Mouse (Mus musculus) lung, embryonic 15.5 days (tissue): Measurements from ENCODE around the gene Hs6st3. TPM values are rescaled to one million over a fixed set of nuclear protein-coding genes. Genes with fewer than 3 reads are reported as not detected.

Experiments used
- ATAC-seq: fragments of 200-750 bp; cut with Nextera tagmentation; 2 replicates; pipeline ENCODE4 v1.8.0; 2017; ENCODE audit warnings: moderate number of reproducible peaks, borderline replicate concordance; ENCODE audit not compliant: low FRiP score, low TSS enrichment; ENCODE audit errors: extremely low read depth
- H3K27ac ChIP-seq: fragments of 300-500 bp; sonication (generic); 2 replicates; pipeline ENCODE4 v1.5.1; 2015; ENCODE audit warnings: moderate library complexity, mild to moderate bottlenecking, inconsistent platforms
- H3K27me3 ChIP-seq: fragments of 300-500 bp; sonication (generic); 2 replicates; pipeline ENCODE4 v1.6.1; 2015; ENCODE audit warnings: inconsistent platforms
- H3K36me3 ChIP-seq: fragments of 300-500 bp; sonication (generic); 2 replicates; pipeline ENCODE4 v1.6.1; 2015; ENCODE audit warnings: inconsistent platforms
- H3K4me1 ChIP-seq: fragments of 300-500 bp; sonication (generic); 2 replicates; pipeline ENCODE4 v1.6.1; 2015; ENCODE audit warnings: inconsistent platforms
- H3K4me2 ChIP-seq: fragments of 300-500 bp; sonication (generic); 2 replicates; pipeline ENCODE4 v1.6.1; 2015; ENCODE audit warnings: inconsistent platforms, mild to moderate bottlenecking, moderate library complexity
- H3K4me3 ChIP-seq: fragments of 300-500 bp; sonication (generic); 2 replicates; pipeline ENCODE4 v1.5.1; 2015; ENCODE audit warnings: mild to moderate bottlenecking, inconsistent platforms
- H3K9ac ChIP-seq: fragments of 300-500 bp; sonication (generic); 2 replicates; pipeline ENCODE4 v1.6.1; 2015; ENCODE audit warnings: inconsistent platforms
- H3K9me3 ChIP-seq: fragments of 300-500 bp; sonication (generic); 2 replicates; pipeline ENCODE4 v1.6.1; 2016; ENCODE audit warnings: inconsistent platforms
- WGBS: fragments of 180-500 bp; shearing (Covaris S2); methylation state at CpG from one replicate; pipeline ENCODE4 v1.1.7; 2015; 5-methylcytosine and 5-hydroxymethylcytosine counted together
- polyA plus RNA-seq: library from polyadenylated mRNA; unstranded; fragments of >200 nt; fragmentation: Nextera tagmentation; extraction: Ambion mirVana; gene quantifications from 2 replicates; pipeline ENCODE4 v1.2.1, GENCODE M21; 2015

Gene Hs6st3
- polyA plus RNA-seq, 1 experiment from 2014 or later: 1.8 TPM

- H3K27me3 ChIP-seq: no peaks in the 10 kb centered on the region
- H3K4me3 ChIP-seq: no peak overlapping the region
- ATAC-seq: no peak
- H3K9ac ChIP-seq: no peak overlapping the region
- H3K9me3 ChIP-seq: no peaks in the 10 kb centered on the region
- H3K36me3 ChIP-seq: no peaks in the 10 kb centered on the region
- H3K27ac ChIP-seq: no peak overlapping the region
- WGBS: 74% methylated on average over 7 of the region's 7 CpGs
- H3K4me1 ChIP-seq: peaks cover 16% of the 10 kb centered on the region
- no peak overlapping the region for H3K4me2 ChIP-seq
Measured at GRCm38 (mm10) chr14:119832012-119832325, 693.8 kb downstream of the Hs6st3 start.

- 41% methylated on average over 9 of the region's 9 CpGs for WGBS
- Histone ChIP-seq H3K27me3 (no peaks in the 10 kb centered on the region), H3K4me3 (no peak overlapping the region), H3K4me1 (peaks cover 16% of the 10 kb centered on the region), H3K9ac (no peak overlapping the region), H3K27ac (peak overlapping the region; percentile 27; the same call in 1 of the 2 replicates), H3K9me3 (no peaks in the 10 kb centered on the region), H3K36me3 (no peaks in the 10 kb centered on the region), H3K4me2 (no peak overlapping the region)
- no peak for ATAC-seq
Measured at GRCm38 (mm10) chr14:119832940-119833339, 694.8 kb downstream of the Hs6st3 start.

GRCm38 (mm10) chr14:119834008-119834700 is 696.0 kb downstream of the Hs6st3 start:
- H3K4me1 ChIP-seq: peaks cover 16% of the 10 kb centered on the region
- H3K9ac ChIP-seq: no peak overlapping the region
- H3K4me3 ChIP-seq: no peak overlapping the region
- 24% methylated on average over 8 of the region's 8 CpGs for WGBS
- no peaks in the 10 kb centered on the region for H3K27me3 ChIP-seq
- peak; percentile 94 for ATAC-seq
- no peaks in the 10 kb centered on the region for H3K36me3 ChIP-seq
- no peaks in the 10 kb centered on the region for H3K9me3 ChIP-seq
- H3K4me2 ChIP-seq: no peak overlapping the region
- H3K27ac ChIP-seq: peak overlapping the region; percentile 63

GRCm38 (mm10) chr14:119836051-119836450 is 697.9 kb downstream of the Hs6st3 start:
- H3K4me3 ChIP-seq: no peak overlapping the region
- H3K36me3 ChIP-seq: no peaks in the 10 kb centered on the region
- H3K4me2 ChIP-seq: no peak overlapping the region
- no peak overlapping the region for H3K9ac ChIP-seq
- no peak overlapping the region for H3K27ac ChIP-seq
- WGBS: 89% methylated on average over 3 of the region's 3 CpGs
- H3K4me1 ChIP-seq: peaks cover 14% of the 10 kb centered on the region
- ATAC-seq: no peak
- H3K9me3 ChIP-seq: no peaks in the 10 kb centered on the region
- H3K27me3 ChIP-seq: no peaks in the 10 kb centered on the region

- Histone ChIP-seq H3K27me3 (no peaks in the 10 kb centered on the region), H3K4me2 (no peak overlapping the region), H3K27ac (no peak overlapping the region), H3K9me3 (no peaks in the 10 kb centered on the region), H3K9ac (no peak overlapping the region), H3K36me3 (no peaks in the 10 kb centered on the region), H3K4me3 (no peak overlapping the region), H3K4me1 (peaks cover 13% of the 10 kb centered on the region; the same call in 1 of the 2 replicates)
- no peak for ATAC-seq
- 64% methylated on average over 12 of the region's 12 CpGs for WGBS
Measured at GRCm38 (mm10) chr14:119847540-119847939, 709.4 kb downstream of the Hs6st3 start.

GRCm38 (mm10) chr14:119848759-119849298 is 710.7 kb downstream of the Hs6st3 start:
- Histone ChIP-seq H3K27me3 (no peaks in the 10 kb centered on the region), H3K4me3 (no peak overlapping the region), H3K36me3 (no peaks in the 10 kb centered on the region), H3K4me2 (no peak overlapping the region), H3K4me1 (peaks cover 13% of the 10 kb centered on the region; the same call in 1 of the 2 replicates), H3K9ac (no peak overlapping the region), H3K27ac (no peak overlapping the region), H3K9me3 (no peaks in the 10 kb centered on the region)
- no peak for ATAC-seq
- WGBS: 61% methylated on average over 4 of the region's 4 CpGs

GRCm38 (mm10) chr14:119849338-119849737 is 711.2 kb downstream of the Hs6st3 start:
- no peaks in the 10 kb centered on the region for H3K27me3 ChIP-seq
- peaks cover 13% of the 10 kb centered on the region; the same call in 1 of the 2 replicates for H3K4me1 ChIP-seq
- 65% methylated on average over 7 of the region's 7 CpGs for WGBS
- H3K9ac ChIP-seq: no peak overlapping the region
- no peak for ATAC-seq
- no peak overlapping the region for H3K4me2 ChIP-seq
- H3K4me3 ChIP-seq: no peak overlapping the region
- no peaks in the 10 kb centered on the region for H3K36me3 ChIP-seq
- no peak overlapping the region for H3K27ac ChIP-seq
- no peaks in the 10 kb centered on the region for H3K9me3 ChIP-seq

- WGBS: 12% methylated on average over 5 of the region's 5 CpGs
- no peak overlapping the region for H3K4me2 ChIP-seq
- ATAC-seq: no peak
- H3K9me3 ChIP-seq: no peaks in the 10 kb centered on the region
- no peak overlapping the region for H3K9ac ChIP-seq
- no peak overlapping the region for H3K4me3 ChIP-seq
- H3K27ac ChIP-seq: no peak overlapping the region
- no peaks in the 10 kb centered on the region for H3K27me3 ChIP-seq
- H3K4me1 ChIP-seq: peaks cover 13% of the 10 kb centered on the region; the same call in 1 of the 2 replicates
- H3K36me3 ChIP-seq: no peaks in the 10 kb centered on the region
Measured at GRCm38 (mm10) chr14:119852139-119852538, 714.0 kb downstream of the Hs6st3 start.

- no peak for ATAC-seq
- Histone ChIP-seq H3K4me3 (no peak overlapping the region), H3K4me2 (peak overlapping the region; percentile 11; the same call in 1 of the 2 replicates), H3K27ac (no peak overlapping the region), H3K9ac (no peak overlapping the region), H3K4me1 (no peaks in the 10 kb centered on the region), H3K36me3 (no peaks in the 10 kb centered on the region), H3K9me3 (no peaks in the 10 kb centered on the region), H3K27me3 (no peaks in the 10 kb centered on the region)
- WGBS: 58% methylated on average over 23 of the region's 23 CpGs
Measured at GRCm38 (mm10) chr14:119857338-119858291, 719.5 kb downstream of the Hs6st3 start.

- H3K4me2 ChIP-seq: no peak overlapping the region
- no peak overlapping the region for H3K9ac ChIP-seq
- WGBS: 87% methylated on average over 4 of the region's 4 CpGs
- no peak overlapping the region for H3K27ac ChIP-seq
- ATAC-seq: no peak
- no peaks in the 10 kb centered on the region for H3K4me1 ChIP-seq
- no peaks in the 10 kb centered on the region for H3K36me3 ChIP-seq
- H3K4me3 ChIP-seq: no peak overlapping the region
- H3K27me3 ChIP-seq: no peaks in the 10 kb centered on the region
- H3K9me3 ChIP-seq: no peaks in the 10 kb centered on the region
Measured at GRCm38 (mm10) chr14:119873617-119874016, 735.5 kb downstream of the Hs6st3 start.

GRCm38 (mm10) chr14:119892922-119893321 is 754.8 kb downstream of the Hs6st3 start:
- Histone ChIP-seq H3K4me3 (no peak overlapping the region), H3K27me3 (no peaks in the 10 kb centered on the region), H3K4me2 (no peak overlapping the region), H3K27ac (no peak overlapping the region), H3K4me1 (no peaks in the 10 kb centered on the region), H3K36me3 (no peaks in the 10 kb centered on the region), H3K9ac (no peak overlapping the region), H3K9me3 (no peaks in the 10 kb centered on the region)
- WGBS: 91% methylated on average over 8 of the region's 8 CpGs
- ATAC-seq: no peak

- Histone ChIP-seq H3K36me3 (no peaks in the 10 kb centered on the region), H3K4me2 (no peak overlapping the region), H3K27me3 (no peaks in the 10 kb centered on the region), H3K4me1 (no peaks in the 10 kb centered on the region), H3K27ac (no peak overlapping the region), H3K9me3 (no peaks in the 10 kb centered on the region), H3K9ac (no peak overlapping the region), H3K4me3 (no peak overlapping the region)
- WGBS: 90% methylated on average over 8 of the region's 8 CpGs
- no peak for ATAC-seq
Measured at GRCm38 (mm10) chr14:119895097-119895496, 757.0 kb downstream of the Hs6st3 start.
